Mouse (Mus musculus): ENCODE data around the gene Gm14418. TPM values are rescaled to one million over a fixed set of nuclear protein-coding genes. Genes with fewer than 3 reads are reported as not detected.
"Not testable (repeated sequence)": the region's sequence is repeated elsewhere in the genome, so short reads cannot be mapped to it uniquely, and the experiment has no call there.

Gm14418 gene
- 10 to 100 TPM in 4 of 26 experiments, 1 to 10 TPM in 22; 1.4 to 12.0 (median 4.6) TPM for total RNA-seq (2018; cell fraction: chromatin; rRNA removed)
- total RNA-seq (2018; cell fraction: cytosol; rRNA removed), result 1 to 10 TPM in 21 of 26 experiments, under 1 TPM in 5; 0.50 to 2.7 (median 1.4) TPM
- total RNA-seq (2018; cell fraction: nucleus; rRNA removed), result 10 to 100 TPM in 1 of 26 experiments, 1 to 10 TPM in 23, under 1 TPM in 1, not detected in 1; 0.87 to 10.7 (median 3.5) TPM
- polyA plus RNA-seq (2018), result 0.79 to 3.2 TPM (median 1.7 TPM) in 3 replicates

DNA sequence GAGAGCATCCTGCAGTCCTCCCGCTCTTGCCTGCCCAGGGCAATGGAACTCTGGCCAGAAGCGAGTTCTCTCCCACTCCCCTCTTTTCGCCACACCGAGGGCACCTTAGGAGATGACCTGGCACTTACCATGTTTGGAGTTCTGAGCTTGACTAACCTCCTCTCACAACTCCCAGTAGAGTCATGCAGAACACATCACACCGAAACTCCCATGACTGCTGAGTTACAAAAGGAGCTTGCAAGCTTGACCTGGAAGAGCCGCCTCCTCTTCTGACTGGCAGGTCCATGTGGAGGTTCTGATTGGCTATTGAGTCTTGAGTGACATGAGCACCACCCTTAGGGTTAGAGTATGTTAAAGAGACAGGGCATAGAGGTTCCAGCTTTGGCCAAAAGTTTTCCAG, at the start of gene Gm14418:
TSS of gene Gm14418 (minus strand) at position 225 of the 400 bp plus-strand sequence.
- not testable (repeated sequence) for H3K79me2 ChIP-seq (ENCODE audit: inconsistent target); H3K27ac ChIP-seq; H3K36me3 ChIP-seq (ENCODE audit: inconsistent target)
- 55% methylated on average over 5 of the region's 6 CpGs for WGBS (ENCODE audit: missing documents)
- H3K4me3 ChIP-seq (ENCODE audit: inconsistent target), result peak within 1 kb of the TSS; percentile 18; the same call in 1 of the 2 replicates

Other genes with a start within 250 kb of the Gm14418 start
- gene Gm14410, start 191.9 kb downstream of the Gm14418 start, polyA plus RNA-seq (2018), result 13.7 to 15.9 TPM (median 15.7 TPM) in 3 replicates
- 0.33 TPM in 1 of 3 replicates, not detected in the others for gene Gm14409, start 131.3 kb downstream of the Gm14418 start, polyA plus RNA-seq (2018)
- gene Gm14412, start 74.0 kb downstream of the Gm14418 start, polyA plus RNA-seq (2018), result 0.20 TPM in 1 of 3 replicates, not detected in the others
- 5.7 to 13.1 TPM (median 7.6 TPM) in 3 replicates for gene Zfp970, start 66.4 kb upstream of the Gm14418 start, polyA plus RNA-seq (2018)
- 4.4 to 11.0 TPM (median 5.6 TPM) in 3 replicates for gene Gm14403, start 99.9 kb upstream of the Gm14418 start, polyA plus RNA-seq (2018)
- not detected in 3 replicates for gene Gm14406, start 179.9 kb upstream of the Gm14418 start, polyA plus RNA-seq (2018)